Mouse (Mus musculus): ENCODE data around the gene Bak1. TPM values are rescaled to one million over a fixed set of nuclear protein-coding genes. Genes with fewer than 3 reads are reported as not detected.

The Bak1 gene
- polyA plus RNA-seq, 1 experiment from 2014 or later: 3.5 TPM

Other genes starting within 250 kb of the Bak1 start
- 60.6 and 61.5 TPM in 2 replicates for gene Bnip1, start 247.9 kb downstream of the Bak1 start, polyA plus RNA-seq (2015; fragmentation: Nextera tagmentation; extraction: Ambion mirVana)
- gene Nkx2-5, start 184.0 kb downstream of the Bak1 start, polyA plus RNA-seq (2015; fragmentation: Nextera tagmentation; extraction: Ambion mirVana): 0.10 and 0.92 TPM in 2 replicates
- 3.3 and 3.5 TPM in 2 replicates for gene Kifc5b, start 111.9 kb downstream of the Bak1 start, polyA plus RNA-seq (2015; fragmentation: Nextera tagmentation; extraction: Ambion mirVana)
- 27.2 and 29.5 TPM in 2 replicates for gene Phf1, start 96.0 kb downstream of the Bak1 start, polyA plus RNA-seq (2015; fragmentation: Nextera tagmentation; extraction: Ambion mirVana)
- gene Cuta, start 89.4 kb downstream of the Bak1 start, polyA plus RNA-seq (2015; fragmentation: Nextera tagmentation; extraction: Ambion mirVana): 127 and 131 TPM in 2 replicates
- gene Syngap1, start 87.8 kb downstream of the Bak1 start, polyA plus RNA-seq (2015; fragmentation: Nextera tagmentation; extraction: Ambion mirVana): 6.0 and 7.3 TPM in 2 replicates
- gene Zbtb9, start 55.8 kb downstream of the Bak1 start, polyA plus RNA-seq (2015; fragmentation: Nextera tagmentation; extraction: Ambion mirVana): 15.4 and 16.9 TPM in 2 replicates
- 0.78 and 0.80 TPM in 2 replicates for gene Itpr3, start 28.3 kb upstream of the Bak1 start, polyA plus RNA-seq (2015; fragmentation: Nextera tagmentation; extraction: Ambion mirVana)
- gene Uqcc2, start 104.9 kb upstream of the Bak1 start, polyA plus RNA-seq (2015; fragmentation: Nextera tagmentation; extraction: Ambion mirVana): 365 and 372 TPM in 2 replicates
- gene Ip6k3, start 138.8 kb upstream of the Bak1 start, polyA plus RNA-seq (2015; fragmentation: Nextera tagmentation; extraction: Ambion mirVana): 0.21 and 0.40 TPM in 2 replicates
- 26.1 and 26.7 TPM in 2 replicates for gene Lemd2, start 175.5 kb upstream of the Bak1 start, polyA plus RNA-seq (2015; fragmentation: Nextera tagmentation; extraction: Ambion mirVana)